Mouse (Mus musculus): ENCODE measurements around the gene Olfr924.
"Not testable (repeated sequence)": the region's sequence is repeated elsewhere in the genome, so short reads cannot be mapped to it uniquely, and the experiment has no call there.

Olfr924 gene

DNA sequence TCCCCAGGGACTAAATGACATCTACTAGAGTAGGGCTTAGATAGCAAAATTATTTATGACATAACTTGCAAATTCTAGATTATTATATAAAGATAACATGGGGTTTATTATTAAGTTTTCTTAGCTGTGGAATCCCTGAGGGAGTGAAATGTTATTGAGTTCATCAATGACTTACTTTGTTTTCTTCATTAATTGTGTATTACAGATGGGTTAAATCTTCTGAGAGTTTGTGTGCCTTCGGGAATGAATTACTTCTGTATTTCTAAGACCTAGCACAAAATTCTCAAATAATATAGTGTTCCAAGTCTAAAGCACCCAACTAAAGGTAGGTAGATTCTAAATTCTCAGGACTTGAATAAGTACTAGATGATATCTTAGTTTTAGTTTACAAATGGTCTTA lies at the start of gene Olfr924:
Olfr924 (plus strand) TSS at position 301 of the 400 bp plus-strand sequence.
- DNase-seq (ENCODE audit: extremely low spot score, low spot score) = no peak

DNA sequence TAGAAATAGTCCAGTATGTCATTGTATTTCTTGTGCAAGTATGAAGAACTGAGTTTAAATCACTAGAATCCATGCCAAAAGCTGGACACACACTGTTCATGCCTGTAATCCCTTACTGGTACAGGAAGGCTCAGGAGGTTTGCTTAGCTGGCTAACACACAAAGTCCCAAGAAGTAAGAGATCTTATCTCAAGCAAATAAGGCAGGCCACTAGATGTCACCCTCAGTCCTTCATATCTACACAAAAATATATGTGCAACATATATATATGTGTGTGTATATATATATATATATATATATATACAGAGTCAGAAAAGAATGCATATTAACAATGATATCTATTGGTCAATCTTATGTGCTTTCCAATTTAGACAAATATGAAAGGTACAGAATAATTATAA lies 38.6 kb upstream of the Olfr924 start:
- DNase-seq (ENCODE audit: extremely low spot score, low spot score) = no peak

DNA sequence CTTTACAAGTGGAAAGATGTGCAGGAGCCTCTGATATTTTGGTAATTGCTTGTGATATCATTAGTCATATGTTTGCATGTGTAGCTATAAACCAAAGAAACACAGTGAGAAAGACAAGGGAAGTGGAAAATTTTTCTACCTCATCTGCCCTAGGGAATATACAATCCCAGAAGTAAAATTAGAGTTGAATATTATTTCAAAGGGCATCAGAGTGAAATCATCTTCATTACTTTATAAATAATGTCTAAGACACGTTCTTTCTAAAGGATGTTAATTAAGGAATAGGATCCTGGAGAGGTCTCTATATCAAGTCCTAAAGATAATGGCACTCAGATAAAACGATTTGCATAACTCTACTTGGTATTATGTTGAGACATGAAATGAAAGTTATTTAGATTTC lies 29.9 kb upstream of the Olfr924 start, which contains the start of gene Olfr922:
Olfr922 (plus strand) TSS at position 301 of the 400 bp plus-strand sequence.
- no peak for DNase-seq (ENCODE audit: extremely low spot score, low spot score)

DNA sequence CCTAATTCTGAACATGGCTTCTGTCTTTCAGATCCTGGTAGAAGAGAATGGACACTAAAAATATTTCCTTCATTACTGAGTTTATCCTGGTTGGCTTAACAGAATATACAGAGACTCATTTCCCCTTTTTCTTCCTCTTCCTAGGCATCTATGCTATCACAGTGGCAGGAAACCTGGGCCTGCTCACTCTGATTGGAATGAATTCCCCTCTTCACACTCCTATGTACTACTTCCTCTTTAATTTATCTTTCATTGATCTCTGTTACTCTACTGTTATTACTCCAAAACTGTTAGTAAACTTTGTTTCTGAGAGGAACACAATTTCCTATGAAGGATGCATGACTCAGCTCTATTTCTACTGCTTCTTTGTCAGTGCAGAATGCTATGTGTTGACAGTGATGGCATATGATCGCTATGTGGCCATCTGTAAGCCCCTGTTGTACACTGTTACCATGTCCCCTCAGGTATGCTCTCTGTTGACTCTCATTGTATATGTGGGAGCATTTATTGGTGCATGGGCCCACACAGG lies 28.7 kb upstream of the Olfr924 start:
- DNase-seq (ENCODE audit: extremely low spot score, low spot score) = no peak

DNA sequence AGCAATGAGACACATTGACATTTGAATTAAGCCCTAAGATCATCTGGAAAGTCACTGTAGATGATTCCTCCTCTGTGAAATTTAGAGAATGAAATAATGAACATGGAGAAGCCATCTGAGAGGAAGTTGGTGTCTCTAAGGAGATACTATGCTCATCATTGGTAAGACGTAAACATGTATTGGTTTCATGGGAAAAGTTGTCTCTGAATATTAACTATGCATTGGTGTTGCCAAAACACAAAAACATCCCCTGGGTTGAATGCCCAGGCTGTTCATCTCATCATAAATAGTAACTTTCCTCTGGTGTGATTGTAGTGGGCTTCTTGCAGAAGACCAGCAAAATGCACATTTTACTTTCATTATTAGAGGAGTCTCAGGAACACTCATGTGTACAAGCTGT lies 18.0 kb upstream of the Olfr924 start, which contains the start of gene Olfr923:
Olfr923 (plus strand) TSS at position 301 of the 400 bp plus-strand sequence.
- no peak for DNase-seq (ENCODE audit: extremely low spot score, low spot score)

DNA sequence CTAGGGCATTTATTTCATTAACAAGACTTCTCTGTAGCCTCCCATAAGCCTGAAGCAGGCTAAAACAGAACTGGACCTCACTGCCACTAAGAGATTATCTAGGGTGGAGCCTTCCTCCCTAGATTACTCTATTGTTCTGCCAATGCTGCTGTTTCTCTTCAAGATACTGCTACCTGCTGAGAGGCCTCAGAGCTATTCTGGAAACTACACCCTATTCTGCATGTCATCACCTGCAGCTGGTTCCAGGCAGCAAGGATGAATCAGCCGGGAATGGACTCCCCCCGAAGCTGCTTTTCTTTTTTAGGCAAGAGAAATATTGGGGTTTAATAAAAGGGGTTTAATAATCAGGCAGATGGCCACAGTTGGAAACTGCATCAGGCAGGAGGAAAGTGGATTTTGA lies 11.2 kb upstream of the Olfr924 start:
- DNase-seq (ENCODE audit: extremely low spot score, low spot score) = no peak

DNA sequence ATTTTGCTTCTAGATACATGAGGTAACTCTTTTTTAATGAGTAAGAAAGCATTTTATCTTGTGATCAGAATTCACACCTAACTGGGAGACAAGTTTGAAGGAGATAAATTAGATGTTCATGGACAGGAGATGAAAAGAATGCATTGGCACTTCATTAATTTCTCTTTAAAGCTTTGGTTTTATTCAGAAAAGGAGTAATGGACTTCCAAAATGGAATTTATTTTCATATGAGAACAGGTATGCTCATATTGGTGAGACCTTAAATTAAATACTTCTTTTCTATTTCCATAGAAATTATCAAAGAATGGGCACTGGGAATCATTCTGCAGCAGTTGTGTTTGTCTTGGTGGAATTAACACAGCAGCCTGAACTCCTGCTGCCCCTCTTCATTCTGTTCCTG lies 10.5 kb downstream of the Olfr924 start, which contains the start of gene Olfr26:
Olfr26 (plus strand) TSS at position 301 of the 400 bp plus-strand sequence.
- DNase-seq (ENCODE audit: extremely low spot score, low spot score) = no peak

DNA sequence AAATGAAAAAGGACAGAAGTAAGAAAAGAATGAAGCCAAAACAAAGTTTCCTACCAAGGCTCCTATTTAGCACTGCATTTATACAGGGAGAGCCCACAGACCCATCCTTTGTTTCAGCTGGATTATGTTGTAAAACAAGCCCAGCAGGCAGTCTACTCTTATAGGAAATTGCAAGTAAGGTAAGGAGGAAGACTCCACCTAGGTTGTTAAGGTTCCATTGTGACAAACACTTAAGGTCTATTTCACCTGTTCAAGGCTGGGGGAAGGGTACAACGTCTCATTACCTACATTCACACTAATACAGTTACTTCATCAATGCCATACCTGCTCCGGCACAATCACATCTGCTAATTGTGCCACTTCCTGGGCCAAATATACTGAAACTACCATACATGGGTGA lies 30.6 kb downstream of the Olfr924 start:
- not testable (repeated sequence) for DNase-seq (ENCODE audit: extremely low spot score, low spot score)

DNA sequence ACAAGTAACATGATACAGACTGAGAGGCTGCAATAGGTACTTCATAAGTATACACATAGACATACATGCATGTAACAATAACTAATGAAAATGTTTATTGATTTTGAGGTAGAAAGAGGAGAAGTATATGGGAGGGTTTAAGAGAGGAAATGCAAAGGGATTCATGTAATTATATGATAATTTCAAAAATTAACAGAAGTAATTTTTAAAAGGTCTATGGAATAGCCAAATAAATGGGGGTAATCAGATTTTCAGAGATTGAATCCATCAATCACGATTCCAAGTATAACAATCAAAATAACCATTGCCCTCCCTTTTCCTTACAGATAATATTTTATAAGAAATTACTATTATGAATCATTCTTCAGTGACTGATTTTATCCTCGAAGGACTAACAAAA lies 32.6 kb downstream of the Olfr924 start, which contains the start of gene Olfr926:
Olfr926 (plus strand) TSS at position 301 of the 400 bp plus-strand sequence.
- no peak for DNase-seq (ENCODE audit: extremely low spot score, low spot score)

Data from neural tube, embryonic 10.5 days (tissue).